Mouse (Mus musculus) left cerebral cortex, adult 11 months (tissue): ENCODE results near the gene Mex3a.

Experiments
- DNase-seq: peaks from one replicate; pipeline ENCODE4 v3.0.0; 2022; ENCODE audit warnings: low spot score

The Mex3a gene

GRCm38 (mm10) chr3:88532299-88532674, at the start of gene Mex3a:
TSS of gene Mex3a (plus strand) at chr3:88532395.
- no peak for DNase-seq

- DNase-seq: no peak
Measured at GRCm38 (mm10) chr3:88483141-88483540, 49.1 kb upstream of the Mex3a start.

DNA sequence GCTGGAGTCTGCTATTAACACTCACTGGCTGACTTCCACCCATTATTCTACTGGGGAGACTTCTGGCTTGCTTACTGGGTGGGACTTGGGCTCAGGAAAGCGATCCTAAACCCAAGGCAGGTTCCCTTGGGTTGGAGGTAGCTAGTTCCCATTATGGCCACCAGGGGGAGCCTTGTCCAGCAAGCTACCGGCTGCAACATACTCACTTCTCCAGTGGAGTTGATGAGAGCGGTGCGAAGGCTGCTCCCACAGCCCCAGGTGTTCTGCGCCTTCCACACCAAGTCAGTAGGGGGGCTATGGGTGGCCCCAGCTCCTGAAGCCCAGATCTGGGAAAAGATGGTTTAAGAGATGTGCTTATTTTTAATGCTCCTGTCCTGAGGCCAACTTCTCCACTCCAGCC, 48.6 kb upstream of the Mex3a start:
- DNase-seq: no peak

DNA sequence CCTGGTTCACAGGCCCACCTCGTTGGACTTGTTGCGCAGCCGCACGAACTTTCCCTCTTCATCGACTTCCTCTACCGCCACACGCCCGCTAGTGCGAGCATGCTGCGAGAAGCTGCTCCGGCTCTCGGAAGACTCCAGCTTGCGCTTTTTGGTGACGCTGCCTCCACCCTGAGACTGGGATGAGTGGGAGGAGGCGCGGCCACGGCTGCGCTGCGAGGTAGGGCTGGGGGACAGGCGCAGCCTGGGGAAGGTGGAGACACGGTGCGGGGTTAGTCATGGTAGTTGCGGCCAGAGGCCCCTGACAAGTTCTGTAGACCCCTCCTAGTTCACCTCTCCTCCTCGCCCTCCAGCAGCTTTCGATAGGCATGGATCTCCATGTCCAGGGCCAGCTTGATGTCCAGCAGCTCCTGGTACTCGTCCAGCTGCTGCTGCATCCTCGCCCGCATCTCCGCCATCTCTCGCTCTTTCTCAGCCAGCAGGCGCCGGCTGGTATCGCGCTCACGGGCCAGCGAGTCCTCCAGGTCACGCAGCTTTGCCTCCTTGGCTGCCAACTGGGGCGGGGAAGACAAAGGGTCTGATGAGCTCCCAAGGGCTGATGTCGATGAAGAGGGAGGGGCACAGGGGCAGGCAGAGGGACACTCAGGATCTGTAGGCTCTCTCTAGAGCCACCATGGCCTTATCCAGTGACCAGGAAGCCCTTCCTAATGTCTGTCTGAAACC, 47.4 kb upstream of the Mex3a start:
- no peak for DNase-seq

DNA sequence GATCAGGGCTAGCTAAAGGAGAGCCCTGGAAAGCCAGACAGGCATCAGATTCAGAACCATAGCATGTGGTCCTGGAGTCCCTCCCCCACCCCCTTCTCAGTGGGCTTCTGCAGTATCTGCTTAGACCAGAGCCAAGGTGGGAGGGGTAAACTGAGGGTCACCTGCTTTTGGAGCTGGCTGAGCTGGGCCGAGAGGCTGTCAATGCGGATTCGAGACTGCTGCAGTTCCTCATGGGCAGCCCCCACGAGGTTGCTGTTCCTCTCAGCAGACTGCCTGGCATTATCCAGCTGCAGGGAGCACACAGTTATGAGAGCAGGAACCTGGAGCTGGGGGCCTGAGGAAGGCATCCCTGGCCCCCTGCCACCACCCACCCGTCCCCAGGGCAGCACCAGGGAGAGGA, 46.2 kb upstream of the Mex3a start:
- DNase-seq: no peak

DNA sequence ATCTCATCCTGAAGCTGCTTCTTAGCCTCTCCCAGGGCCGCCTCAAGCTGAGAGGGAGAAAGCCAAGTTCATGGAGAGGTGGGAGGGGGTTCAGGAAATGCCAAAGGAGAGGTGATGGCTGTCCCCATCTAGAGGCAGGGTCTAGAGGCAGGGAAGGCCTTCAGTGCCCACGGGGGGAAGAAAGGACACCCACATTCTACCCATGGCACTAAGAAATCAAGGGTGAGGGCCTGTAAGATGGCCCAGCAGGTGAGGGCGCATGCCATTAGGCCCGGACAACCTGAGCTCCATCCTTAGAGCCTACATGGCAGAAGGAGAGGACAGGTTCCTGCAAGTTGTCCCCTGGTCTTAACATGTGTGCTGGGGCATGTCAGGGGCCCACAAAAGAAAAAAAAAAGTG, 45.3 kb upstream of the Mex3a start:
- no peak for DNase-seq

- DNase-seq: no peak
Measured at GRCm38 (mm10) chr3:88487396-88487795, 44.8 kb upstream of the Mex3a start.

DNA sequence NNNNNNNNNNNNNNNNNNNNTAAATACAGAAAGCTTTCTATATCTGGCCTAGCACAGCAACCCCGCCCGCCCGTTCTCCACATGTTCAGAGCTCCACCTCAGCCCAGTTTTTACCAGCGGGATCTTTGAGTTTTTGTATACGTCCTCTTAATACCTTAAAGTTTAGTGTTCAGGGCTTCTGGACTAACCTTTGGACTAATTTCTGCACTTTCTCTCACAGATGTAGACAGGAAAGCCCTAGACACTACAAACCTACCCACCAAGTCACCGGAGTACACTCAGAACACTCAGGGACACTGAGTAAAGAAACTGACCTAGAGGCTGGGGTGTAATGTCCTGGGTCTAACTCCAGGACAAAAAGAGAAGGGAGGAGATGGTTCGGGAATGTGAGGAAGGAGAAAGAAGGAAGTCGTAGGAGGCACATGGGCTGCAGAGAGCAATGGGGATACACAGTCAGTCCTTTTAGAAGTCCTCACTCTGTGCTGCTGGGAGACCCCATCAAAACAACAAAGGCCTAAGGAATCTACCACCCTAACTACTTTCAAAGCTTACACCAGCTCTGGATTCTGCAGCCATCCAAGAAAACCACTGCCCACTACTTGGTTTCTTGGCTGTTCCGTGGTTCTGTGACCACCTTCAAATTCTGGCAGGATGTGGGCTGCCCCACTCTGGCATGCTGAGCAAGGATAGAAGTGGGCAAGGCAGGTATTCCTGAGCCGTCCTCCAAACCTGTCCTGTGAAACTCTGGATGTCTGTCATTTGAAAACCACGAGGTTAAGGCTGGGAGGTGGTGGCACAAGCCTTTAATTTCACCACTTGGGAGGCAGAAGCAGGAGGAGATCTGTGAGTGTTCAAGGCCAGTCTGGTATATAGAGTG, 38.3 kb upstream of the Mex3a start:
- no peak for DNase-seq

DNA sequence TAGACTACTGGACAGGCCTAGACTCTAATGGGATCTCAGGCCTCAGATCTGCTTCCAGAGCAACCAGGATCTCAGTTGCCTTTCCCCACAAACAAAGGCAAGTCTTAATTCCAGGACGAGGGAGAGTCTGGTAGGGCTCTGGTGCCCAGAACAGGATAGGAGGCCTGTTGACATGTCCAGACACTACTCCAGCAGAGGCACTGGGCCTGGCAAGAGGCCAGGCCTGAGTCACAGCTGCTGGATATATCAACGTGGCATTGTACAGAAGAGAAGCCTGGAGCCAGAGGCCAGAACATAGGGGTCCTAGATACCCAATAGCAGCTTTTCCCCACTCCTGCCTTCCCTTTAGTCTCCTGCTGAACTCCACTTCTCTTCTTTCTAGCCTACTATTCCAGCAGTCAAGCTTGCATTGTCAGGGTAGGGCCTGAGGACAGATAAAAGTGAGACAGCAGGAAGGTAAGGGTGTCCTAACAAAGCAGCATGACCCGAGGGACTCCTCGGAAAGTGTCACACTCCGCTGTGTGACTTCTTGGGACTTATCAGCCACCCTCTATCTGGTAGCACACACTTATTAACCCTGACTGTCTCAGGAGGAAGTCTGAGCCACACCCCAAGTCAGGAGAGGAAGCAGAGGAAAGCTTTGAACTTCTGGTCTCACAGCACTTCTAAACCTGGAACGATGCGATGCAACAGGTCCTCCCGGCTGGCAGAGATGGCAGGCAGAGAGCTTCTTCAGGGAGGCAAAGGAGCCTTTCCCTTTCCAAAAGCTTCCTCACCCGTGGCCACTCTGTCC, 37.2 kb upstream of the Mex3a start:
- no peak for DNase-seq

DNA sequence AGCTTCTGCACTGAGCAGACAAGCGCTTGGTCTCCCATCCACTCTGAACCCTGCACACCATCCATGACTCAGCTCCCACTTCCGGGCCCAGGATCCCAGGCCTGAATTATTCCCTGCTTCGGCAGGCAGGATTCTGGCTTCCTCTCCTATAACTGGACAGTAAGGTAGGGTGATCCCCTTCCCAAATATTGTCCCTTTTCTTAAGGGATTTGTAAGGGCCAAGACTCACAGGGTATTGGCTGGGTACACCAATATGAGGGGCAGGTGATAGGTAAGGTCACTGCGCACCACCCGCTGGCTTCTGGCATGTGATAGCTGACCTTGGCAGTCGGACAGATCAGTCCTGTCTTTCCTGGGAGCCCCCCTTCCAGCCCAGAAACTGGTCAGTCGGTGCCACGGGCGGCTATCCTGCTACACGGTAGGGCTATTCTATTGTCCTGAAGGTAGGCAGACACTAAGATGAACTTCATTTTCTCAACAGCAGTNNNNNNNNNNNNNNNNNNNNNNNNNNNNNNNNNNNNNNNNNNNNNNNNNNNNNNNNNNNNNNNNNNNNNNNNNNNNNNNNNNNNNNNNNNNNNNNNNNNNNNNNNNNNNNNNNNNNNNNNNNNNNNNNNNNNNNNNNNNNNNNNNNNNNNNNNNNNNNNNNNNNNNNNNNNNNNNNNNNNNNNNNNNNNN, 36.3 kb upstream of the Mex3a start:
- no peak for DNase-seq

- DNase-seq: no peak
Measured at GRCm38 (mm10) chr3:88499580-88499979, 32.6 kb upstream of the Mex3a start.

GRCm38 (mm10) chr3:88500087-88500486, 32.1 kb upstream of the Mex3a start:
- DNase-seq: no peak

GRCm38 (mm10) chr3:88500655-88501365, 31.4 kb upstream of the Mex3a start:
- DNase-seq: no peak

GRCm38 (mm10) chr3:88501366-88502030, 30.7 kb upstream of the Mex3a start:
- no peak for DNase-seq

DNA sequence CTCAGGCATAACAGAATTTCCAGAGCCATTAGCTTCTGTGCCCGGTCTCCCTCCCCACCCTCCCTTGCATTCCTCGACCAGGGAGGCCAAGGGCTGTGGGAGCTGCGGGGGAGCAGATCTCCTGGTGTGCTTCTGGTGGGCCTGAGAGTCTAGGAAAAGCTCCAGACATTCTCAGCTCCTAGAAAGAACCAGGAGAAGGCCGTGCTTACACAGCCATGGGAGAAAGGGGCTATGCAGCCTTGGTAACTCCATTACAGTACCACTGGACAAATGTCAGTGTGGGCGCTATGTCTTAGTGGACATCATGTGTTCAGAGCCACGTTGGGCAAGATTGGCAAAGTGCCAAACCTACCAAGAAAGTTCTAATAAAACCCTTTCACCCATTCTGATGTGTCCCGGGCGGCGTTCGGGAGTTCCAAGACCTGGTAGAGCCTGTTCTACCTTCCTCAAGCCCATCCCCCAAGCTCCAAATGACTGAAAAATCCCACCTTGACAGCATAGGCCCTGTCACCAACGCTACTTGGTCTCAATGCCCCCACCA, 30.1 kb upstream of the Mex3a start:
- DNase-seq: no peak

DNA sequence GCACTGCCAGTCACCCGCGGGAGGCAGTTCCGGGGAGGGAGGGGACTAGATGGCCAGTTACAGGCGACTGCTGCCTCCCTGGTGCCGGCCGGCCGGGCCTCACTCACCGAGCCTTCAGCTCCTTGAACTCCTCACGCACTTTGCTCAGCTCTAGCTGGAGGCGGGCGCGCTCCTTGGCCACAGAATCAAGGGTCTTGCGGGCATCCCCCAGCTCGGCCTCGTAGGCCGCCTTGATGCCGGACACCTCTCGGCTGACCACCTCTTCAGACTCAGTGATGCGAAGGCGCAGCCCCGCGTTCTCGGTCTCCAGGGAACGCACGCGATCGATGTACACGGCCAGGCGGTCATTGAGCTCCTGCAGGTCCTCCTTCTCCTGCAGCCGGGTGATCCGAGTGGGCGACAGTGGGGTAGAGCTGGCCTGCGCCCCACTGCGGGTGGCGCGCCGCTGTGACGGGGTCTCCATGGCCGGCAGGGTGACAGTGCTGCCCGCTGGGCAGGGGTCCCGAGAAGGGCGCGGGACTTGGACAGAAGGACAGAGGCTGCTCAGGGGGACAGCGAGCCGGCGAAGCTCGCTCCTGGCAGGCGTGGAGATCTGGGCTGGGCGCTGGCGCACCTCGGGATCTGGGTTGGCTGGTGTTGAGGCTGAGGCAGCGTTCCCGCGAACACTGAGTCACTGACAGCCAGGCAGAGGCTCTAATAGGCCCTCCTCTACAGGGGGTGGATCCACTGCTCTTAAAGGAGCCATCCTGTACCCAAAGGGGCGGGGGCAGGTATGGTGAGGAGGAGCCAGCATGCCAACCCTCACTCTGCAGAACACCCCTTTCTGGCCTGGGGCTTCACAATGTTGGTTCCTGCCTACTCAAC, 29.3 kb upstream of the Mex3a start:
- DNase-seq: peak; percentile 86

DNA sequence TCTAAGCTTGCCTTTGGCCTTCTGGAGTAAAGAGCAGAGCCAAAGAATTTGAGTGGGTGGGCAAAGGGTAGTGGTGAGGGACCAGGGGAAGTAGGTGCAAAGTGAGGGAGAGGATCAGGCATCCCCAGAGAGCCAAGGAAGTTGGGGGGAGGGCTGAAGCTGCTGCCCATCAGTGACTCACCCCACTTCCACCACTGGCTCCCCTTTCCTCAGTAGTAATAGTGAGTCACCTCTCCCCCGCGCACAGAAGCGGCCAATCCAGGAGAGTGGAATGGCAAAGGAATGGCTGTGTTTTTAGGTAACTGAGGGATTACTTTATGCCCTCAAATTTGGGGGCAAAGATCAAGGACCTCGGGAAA, 28.7 kb upstream of the Mex3a start:
- DNase-seq: no peak

GRCm38 (mm10) chr3:88503881-88504746, 28.1 kb upstream of the Mex3a start:
- DNase-seq: no peak

- no peak for DNase-seq
Measured at GRCm38 (mm10) chr3:88505081-88505480, 27.1 kb upstream of the Mex3a start.
